Mouse (Mus musculus) layer of hippocampus, postnatal 10 days (tissue): ENCODE measurements around the gene D430042O09Rik. TPM values are rescaled to one million over a fixed set of nuclear protein-coding genes. Genes with fewer than 3 reads are reported as not detected.
"Not testable (repeated sequence)": the region's sequence is repeated elsewhere in the genome, so short reads cannot be mapped to it uniquely, and the experiment has no call there.

ENCODE experiments used
- DNase-seq, 2 experiments: peaks; one replicate each; pipeline ENCODE4 v3.0.0; 2021; ENCODE audit warnings: low spot score in 2 of 2
- long read RNA-seq: library from polyadenylated mRNA; stranded (forward); transcript quantifications from one replicate; pipeline ENCODE4 v2.0.0, GENCODE M21; 2023
- total RNA-seq, 2 experiments: library from RNA; stranded (reverse); gene quantifications; 2 replicates each; pipeline ENCODE4 v1.2.3; 2021

The D430042O09Rik gene
- 10 to 100 TPM; 20.6 to 24.7 TPM for total RNA-seq
- long read RNA-seq: 0 reads

- peak; percentile 100 for DNase-seq
Observed at GRCm38 (mm10) chr7:125707593-125708022, at the start of gene D430042O09Rik, which contains the start of gene Gtf3c1. Gene D430042O09Rik, plus strand, starts transcription at chr7:125707888. Gene Gtf3c1, minus strand, starts transcription at chr7:125707780.

- no peak for DNase-seq
Observed at GRCm38 (mm10) chr7:125663654-125664053, 44.0 kb upstream of the D430042O09Rik start.

GRCm38 (mm10) chr7:125670865-125671264 lies 36.8 kb upstream of the D430042O09Rik start:
- DNase-seq: no peak

- DNase-seq: no peak
Observed at GRCm38 (mm10) chr7:125671396-125671795, 36.3 kb upstream of the D430042O09Rik start.

GRCm38 (mm10) chr7:125674916-125675315 lies 32.8 kb upstream of the D430042O09Rik start:
- peak; percentile 38 to 64 for DNase-seq

GRCm38 (mm10) chr7:125678756-125679155 lies 28.9 kb upstream of the D430042O09Rik start:
- no peak for DNase-seq

- no peak for DNase-seq
Observed at GRCm38 (mm10) chr7:125679936-125680335, 27.8 kb upstream of the D430042O09Rik start.

GRCm38 (mm10) chr7:125690516-125690915 lies 17.2 kb upstream of the D430042O09Rik start:
- DNase-seq: no peak

- peak in 1 of 2 experiments; percentile 15 for DNase-seq
Observed at GRCm38 (mm10) chr7:125694056-125694455, 13.6 kb upstream of the D430042O09Rik start.

- no peak for DNase-seq
Observed at GRCm38 (mm10) chr7:125702791-125703190, 4.9 kb upstream of the D430042O09Rik start.

GRCm38 (mm10) chr7:125707186-125707585 lies 502 bp upstream of the D430042O09Rik start:
- peak; percentile 67 to 73 for DNase-seq

- no peak for DNase-seq
Observed at GRCm38 (mm10) chr7:125708100-125708499, 412 bp downstream of the D430042O09Rik start.

GRCm38 (mm10) chr7:125713542-125714055 lies 5.9 kb downstream of the D430042O09Rik start:
- DNase-seq: not testable (repeated sequence)

- no peak for DNase-seq
Observed at GRCm38 (mm10) chr7:125714803-125715202, 7.1 kb downstream of the D430042O09Rik start.

GRCm38 (mm10) chr7:125716724-125717123 lies 9.0 kb downstream of the D430042O09Rik start:
- no peak for DNase-seq

- no peak for DNase-seq
Observed at GRCm38 (mm10) chr7:125717612-125718011, 9.9 kb downstream of the D430042O09Rik start.

- DNase-seq: peak; percentile 20 to 21
Observed at GRCm38 (mm10) chr7:125720370-125720769, 12.7 kb downstream of the D430042O09Rik start.

- no peak for DNase-seq
Observed at GRCm38 (mm10) chr7:125721033-125721432, 13.3 kb downstream of the D430042O09Rik start.

GRCm38 (mm10) chr7:125722127-125722526 lies 14.4 kb downstream of the D430042O09Rik start:
- peak in 1 of 2 experiments; percentile 47 for DNase-seq

GRCm38 (mm10) chr7:125723189-125723972 lies 15.7 kb downstream of the D430042O09Rik start:
- DNase-seq: peak; percentile 49 to 51

- no peak for DNase-seq
Observed at GRCm38 (mm10) chr7:125731679-125732078, 24.0 kb downstream of the D430042O09Rik start.

GRCm38 (mm10) chr7:125733791-125734190 lies 26.1 kb downstream of the D430042O09Rik start:
- DNase-seq: no peak
